Mouse (Mus musculus) megakaryocyte, embryonic 14.5 days (primary cell): ENCODE measurements around the gene Nr2c2ap.

Experiments used
- FLI1 ChIP-seq: IDR thresholded peaks from 2 replicates; pipeline ENCODE4 v1.6.1; 2012; ENCODE audit warnings: low read length, inconsistent platforms, mixed read lengths
- GATA1 ChIP-seq: IDR thresholded peaks from 3 replicates; pipeline ENCODE4 v1.6.1; 2012; ENCODE audit warnings: mixed read lengths, low read length, inconsistent platforms, borderline replicate concordance

DNA sequence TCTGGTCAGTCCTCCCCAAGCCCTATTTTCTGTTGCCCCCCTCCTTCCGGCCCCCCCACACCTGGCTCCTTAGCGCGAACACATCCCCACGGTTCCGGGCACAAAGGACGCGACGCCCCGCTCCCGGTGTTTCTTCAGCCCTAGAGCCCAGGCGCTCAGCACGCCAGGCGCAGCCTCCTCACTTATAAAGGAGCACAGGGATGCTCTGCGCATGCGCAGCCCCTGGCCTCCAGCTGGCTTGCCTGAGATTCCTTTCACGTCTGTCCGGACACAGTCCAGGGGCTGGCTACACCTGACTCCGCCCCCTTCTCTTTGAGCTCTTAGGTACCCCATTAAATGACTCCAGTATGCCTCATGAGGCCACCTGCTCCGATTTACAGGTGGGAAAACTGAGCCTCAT, 10.5 kb upstream of the Nr2c2ap start, which contains the start of gene Ncan:
- TF ChIP-seq GATA1 (no peak), FLI1 (no peak)
